Mouse (Mus musculus) frontal cortex, adult (tissue): ENCODE results near the gene Bbof1.

Experiments
- ATAC-seq: cut with Nextera tagmentation; 2 replicates; pipeline ENCODE4 v1.9.2; 2017; ENCODE audit warnings: mild to moderate bottlenecking, moderate library complexity, mixed read lengths; ENCODE audit not compliant: low TSS enrichment

Bbof1 gene

DNA sequence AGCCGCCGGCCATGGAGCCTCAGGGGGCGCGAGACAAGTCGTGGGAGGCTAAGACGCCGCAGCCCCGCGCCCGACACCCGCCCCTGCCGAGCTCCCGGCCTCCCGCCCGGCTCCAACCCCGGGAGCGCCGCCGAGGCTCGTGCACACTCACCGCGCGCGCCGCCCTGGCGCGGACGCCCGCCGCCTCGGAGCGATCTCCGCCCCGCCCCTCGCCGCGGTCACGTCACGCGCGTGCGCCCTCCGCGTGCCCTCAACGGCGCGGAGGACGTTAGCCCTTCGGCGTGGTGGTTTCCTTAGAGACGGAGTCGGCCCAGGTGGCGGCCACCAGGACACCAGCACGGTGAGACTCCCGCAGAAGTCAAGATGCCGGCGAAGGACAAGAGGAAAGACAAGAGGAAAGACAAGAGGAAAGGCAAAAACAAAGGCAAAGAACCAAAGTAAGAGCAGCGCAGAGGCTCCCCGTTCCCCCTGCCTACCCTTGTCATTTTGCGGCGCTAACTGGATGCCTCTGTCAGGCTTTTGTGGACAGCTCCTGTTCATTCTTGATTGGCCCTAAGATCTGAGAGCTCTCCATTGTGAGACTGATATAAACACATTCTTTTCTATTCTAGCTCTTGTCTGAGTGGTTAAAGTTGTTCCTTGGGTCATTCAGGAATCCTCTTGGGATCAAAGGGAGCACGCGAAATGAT lies at the start of gene Bbof1, which contains the start of gene Entpd5:
TSS of gene Bbof1 (plus strand) at position 253 of the 689 bp plus-strand sequence.
TSS of gene Entpd5 (minus strand) at position 211 of the 689 bp plus-strand sequence.
- ATAC-seq: peak; percentile 95

DNA sequence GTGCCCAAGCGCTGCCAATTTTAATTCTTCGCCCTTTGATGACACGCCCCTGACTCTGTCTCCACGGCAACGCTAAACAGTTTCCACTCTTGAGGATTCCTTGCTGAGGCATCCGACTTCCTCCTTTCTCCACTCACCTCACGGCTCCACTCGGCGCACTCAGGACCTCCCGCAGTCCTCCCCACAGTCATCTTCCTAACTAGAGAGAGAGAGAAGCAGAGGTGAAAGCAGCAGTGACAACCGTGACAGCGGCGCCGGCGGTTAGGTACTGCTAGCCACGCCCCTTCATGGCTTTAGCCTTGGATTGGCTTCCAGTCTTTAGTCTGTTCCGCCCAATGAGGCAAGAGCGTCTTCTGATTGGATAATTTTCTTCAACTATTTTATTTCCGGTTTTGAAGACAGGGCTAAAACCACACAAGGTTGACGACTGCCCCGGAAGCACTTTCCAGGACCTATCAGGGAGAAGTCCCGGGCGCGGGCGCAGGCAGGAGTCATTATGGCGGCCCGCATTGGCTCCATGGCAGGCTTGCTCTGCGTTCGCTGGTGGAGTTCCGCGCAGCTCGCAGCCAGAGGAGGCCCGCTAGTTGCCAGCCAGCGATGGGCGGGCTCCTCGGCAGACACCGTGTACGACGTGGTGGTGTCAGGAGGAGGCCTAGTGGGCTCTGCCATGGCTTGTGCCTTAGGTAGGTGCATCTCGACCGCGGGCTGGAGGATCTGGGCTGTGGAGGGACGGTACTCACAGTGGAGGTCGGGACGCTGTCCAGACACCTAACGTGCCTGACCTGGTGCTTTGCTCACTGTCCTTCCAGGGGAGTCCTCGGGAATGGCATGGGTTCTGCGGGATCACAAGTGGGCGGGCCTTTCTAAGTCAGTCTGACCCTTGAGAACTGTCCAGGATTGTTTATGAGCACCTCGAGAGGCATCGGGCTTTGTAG lies 47.0 kb upstream of the Bbof1 start, which contains the start of the genes Coq6 and Fam161b:
TSS of gene Coq6 (plus strand) at position 103 of the 935 bp plus-strand sequence.
TSS of gene Fam161b (minus strand) at position 279 of the 935 bp plus-strand sequence.
- ATAC-seq: peak; percentile 98

DNA sequence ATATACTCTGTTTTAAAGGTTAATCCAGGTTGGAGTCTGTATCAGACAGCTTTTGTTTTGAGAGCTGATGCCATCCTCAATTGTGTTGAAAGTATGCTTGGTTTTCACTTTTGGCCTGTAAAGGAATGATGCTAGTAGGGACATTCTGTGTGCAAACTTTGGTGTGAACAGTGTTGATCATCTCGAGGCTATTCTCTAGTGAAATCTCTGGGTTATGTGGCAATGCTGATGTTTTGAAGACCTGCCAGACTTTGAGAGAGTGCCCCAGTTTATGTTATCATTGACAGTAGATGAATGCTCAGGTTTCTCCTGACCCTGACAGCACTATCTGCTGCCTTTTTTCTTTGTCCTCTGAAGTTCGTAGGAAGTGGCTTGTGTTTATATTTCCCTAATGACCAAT lies 46.0 kb upstream of the Bbof1 start:
- no peak for ATAC-seq

GRCm38 (mm10) chr12:84364291-84364690 lies 44.6 kb upstream of the Bbof1 start:
- ATAC-seq: no peak

DNA sequence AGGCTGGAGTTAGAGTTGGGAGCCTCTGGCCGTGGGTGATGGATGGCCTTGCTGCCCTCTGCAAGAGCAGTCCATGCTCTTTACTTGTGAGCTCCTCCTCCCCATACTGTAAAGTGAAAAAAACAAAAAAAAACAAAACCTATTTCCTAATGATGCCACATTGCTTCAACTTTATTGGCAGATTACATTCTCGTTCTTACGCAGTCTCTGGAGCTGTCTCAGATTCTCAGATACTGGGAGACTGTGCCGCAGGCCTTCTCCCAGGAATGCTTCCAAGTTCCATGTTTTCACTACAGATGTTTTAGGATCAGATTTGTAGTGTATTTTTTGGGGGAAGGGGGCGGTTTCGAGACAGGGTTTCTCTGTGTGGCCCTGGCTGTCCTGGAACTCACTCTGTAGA lies 43.7 kb upstream of the Bbof1 start:
- no peak for ATAC-seq

DNA sequence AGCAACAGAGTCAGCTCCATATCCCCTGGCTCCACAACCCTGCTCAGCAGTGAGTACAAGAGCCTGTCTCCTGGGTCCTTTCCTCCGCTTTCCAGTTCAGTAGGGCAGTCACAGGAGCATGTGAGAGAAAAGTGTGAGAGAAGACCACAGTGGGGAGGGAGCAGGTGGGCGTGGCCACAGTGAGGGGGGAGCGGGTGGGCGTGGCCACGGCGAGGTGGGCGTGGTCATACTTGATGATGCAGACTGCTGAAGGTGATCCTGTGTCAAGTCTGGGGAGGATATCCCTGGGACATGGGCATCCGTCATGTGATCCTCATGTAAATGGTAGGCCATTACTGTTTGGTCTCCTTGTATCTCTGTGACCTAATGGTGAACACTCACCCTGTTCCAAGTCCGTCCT lies 41.9 kb upstream of the Bbof1 start:
- ATAC-seq: no peak

DNA sequence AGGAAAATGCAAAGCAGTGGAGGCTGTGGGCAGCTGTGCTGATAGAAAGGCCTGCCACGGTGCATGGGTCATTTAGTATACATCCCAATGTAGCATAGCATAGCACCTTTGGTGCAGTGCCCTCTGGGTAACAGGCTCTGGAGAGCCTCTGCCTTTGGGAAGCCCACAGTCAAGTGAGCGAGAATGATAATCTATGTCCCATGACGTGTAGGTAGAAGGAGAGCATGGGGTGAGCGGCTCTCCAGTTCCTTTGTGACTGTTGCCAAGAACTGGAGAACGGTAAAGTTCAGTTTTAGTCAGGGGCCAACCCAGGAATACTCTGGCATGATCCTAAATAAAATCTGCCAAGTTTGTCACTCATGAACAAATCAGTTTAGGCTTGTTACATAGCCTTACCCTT lies 37.2 kb upstream of the Bbof1 start:
- no peak for ATAC-seq

GRCm38 (mm10) chr12:84373831-84374481 lies 34.9 kb upstream of the Bbof1 start:
- no peak for ATAC-seq

DNA sequence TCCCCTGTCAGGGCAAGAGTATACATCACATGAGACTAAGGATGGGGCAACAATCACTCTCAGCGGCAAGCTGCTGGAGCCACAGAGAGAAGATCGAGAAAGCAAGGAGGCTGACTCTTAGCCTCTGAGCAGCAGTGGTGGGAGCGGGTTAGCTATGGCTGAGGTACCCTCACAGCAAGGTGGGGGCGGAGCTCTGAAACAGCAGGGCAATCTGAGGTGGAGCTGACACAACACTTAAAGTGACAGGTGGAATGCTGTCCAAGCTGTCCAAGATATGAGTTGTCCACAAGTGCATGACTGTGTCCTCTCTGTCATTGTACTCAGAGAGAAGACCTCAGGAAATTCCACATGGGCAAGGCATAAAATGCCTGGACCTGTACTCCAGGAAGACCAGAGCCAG lies 26.5 kb upstream of the Bbof1 start:
- no peak for ATAC-seq

DNA sequence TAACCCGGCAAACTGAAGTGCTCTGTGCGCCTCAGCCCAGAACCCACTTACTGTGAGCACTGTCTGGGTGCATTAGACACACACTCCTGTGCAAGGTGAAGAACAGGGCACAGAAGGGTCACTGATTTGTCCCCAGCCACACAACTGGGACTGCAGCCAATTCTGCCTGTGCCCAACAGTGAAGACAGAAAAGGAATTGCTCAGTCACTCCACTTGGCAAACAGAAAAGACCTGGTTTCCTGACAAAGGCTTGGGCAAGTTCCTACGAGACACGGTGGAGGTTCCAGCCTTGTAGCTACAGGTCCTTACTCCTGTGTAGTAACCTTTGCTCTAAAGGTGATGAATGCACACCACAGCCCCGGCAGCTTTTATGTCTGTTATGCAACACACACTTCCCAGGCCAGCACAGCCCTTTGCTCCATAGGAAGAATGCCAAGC lies 24.2 kb upstream of the Bbof1 start:
- peak; percentile 27; the same call in 1 of the 2 replicates for ATAC-seq

DNA sequence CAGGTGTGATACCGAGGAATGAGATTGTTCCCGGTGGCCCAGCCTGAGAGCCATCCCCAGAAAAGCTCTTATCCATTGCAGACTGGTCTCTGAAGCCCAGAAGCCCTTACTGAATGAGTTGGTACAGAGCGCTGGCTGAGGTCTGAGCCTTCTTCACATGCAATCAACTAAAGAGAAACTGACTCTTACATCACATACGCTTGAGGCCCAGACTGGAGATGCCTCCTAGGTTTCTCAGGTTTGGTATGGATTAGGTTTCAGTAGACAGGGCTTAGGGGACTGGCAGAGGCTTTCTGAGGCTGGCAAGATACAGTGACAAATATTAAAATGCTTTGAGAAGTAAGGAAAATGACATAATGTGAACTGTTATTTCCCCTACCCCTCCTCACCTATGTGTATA lies 23.5 kb upstream of the Bbof1 start:
- peak; percentile 20; the same call in 1 of the 2 replicates for ATAC-seq

GRCm38 (mm10) chr12:84388097-84388496 lies 20.8 kb upstream of the Bbof1 start:
- no peak for ATAC-seq

- ATAC-seq: no peak
Observed at GRCm38 (mm10) chr12:84388774-84389400, 20.0 kb upstream of the Bbof1 start.

GRCm38 (mm10) chr12:84390336-84390735 lies 18.5 kb upstream of the Bbof1 start:
- ATAC-seq: no peak

GRCm38 (mm10) chr12:84392681-84393080 lies 16.2 kb upstream of the Bbof1 start:
- ATAC-seq: no peak

DNA sequence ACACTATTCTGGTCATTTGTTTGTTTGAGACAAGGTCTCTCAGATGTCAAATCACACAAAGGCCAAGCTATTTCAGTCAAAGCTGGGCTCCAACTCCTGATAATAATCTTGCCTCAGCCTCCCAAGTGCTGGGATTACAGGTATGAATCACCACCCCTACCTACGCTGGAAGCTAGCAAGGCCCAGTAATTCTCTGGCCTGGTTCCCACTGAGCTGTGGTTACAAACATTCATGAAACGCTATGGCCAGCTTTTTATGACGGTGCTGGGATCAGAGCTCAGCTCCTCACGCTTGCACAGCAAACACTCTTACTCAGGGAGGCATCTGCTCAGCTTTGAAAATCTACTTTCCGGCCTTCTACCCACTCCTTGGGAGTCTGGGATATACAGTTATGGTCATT lies 15.0 kb upstream of the Bbof1 start:
- ATAC-seq: no peak

- no peak for ATAC-seq
Observed at GRCm38 (mm10) chr12:84396947-84397679, 11.8 kb upstream of the Bbof1 start.

GRCm38 (mm10) chr12:84397685-84398084 lies 11.2 kb upstream of the Bbof1 start:
- no peak for ATAC-seq

GRCm38 (mm10) chr12:84398629-84399028 lies 10.2 kb upstream of the Bbof1 start:
- no peak for ATAC-seq

- ATAC-seq: no peak
Observed at GRCm38 (mm10) chr12:84399135-84399534, 9.7 kb upstream of the Bbof1 start.

DNA sequence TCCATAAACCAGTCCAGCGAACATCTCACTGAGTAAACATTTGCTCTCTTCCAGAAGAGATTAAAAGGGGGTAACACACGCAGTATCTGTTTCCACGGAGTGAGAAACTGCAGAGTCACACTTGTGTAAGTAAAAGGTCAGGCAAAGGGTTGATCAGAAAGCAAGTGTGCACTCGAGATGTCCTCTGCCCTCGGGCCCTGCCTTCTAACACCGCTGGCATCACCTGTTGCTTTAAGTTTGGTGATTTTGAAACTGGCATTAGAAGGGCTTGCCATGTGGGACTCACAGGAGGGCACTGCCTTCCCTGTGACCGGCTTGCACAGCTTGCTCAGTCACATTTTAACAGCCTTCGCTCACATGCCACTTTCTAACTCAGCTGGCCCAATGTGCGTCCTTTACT lies 9.2 kb upstream of the Bbof1 start:
- no peak for ATAC-seq
